Mouse (Mus musculus) bone marrow macrophage, adult 2 months (primary cell): ENCODE results near the gene Gm6614. TPM values are rescaled to one million over a fixed set of nuclear protein-coding genes. Genes with fewer than 3 reads are reported as not detected.

ENCODE experiments used
- H3K27ac ChIP-seq: 2 replicates; pipeline ENCODE4 v1.5.1; 2012; ENCODE audit warnings: low read depth, low read length; ENCODE audit not compliant: insufficient read depth
- H3K4me1 ChIP-seq: 2 replicates; pipeline ENCODE4 v1.6.1; 2012; ENCODE audit warnings: low read length; ENCODE audit not compliant: control insufficient read depth, insufficient read depth
- H3K4me3 ChIP-seq: 2 replicates; pipeline ENCODE4 v1.5.1; 2012; ENCODE audit warnings: mild to moderate bottlenecking, low read length, moderate library complexity; ENCODE audit not compliant: insufficient read depth
- CTCF ChIP-seq: IDR thresholded peaks from 2 replicates; pipeline ENCODE4 v1.5.1; 2012; ENCODE audit warnings: low read depth, mild to moderate bottlenecking, low read length, moderate library complexity
- POLR2A ChIP-seq: IDR thresholded peaks from 2 replicates; pipeline ENCODE4 v1.6.1; 2012; ENCODE audit warnings: mild to moderate bottlenecking, low read depth, low read length, borderline replicate concordance
- polyA plus RNA-seq: library from polyadenylated mRNA; stranded (reverse); fragments of >200 nt; gene quantifications from 2 replicates; pipeline ENCODE4 v1.2.4, GENCODE M21; 2012; ENCODE audit not compliant: missing spikeins, insufficient read depth, insufficient read length

Gene Gm6614
- polyA plus RNA-seq, 1 experiment, result not detected

- no peak overlapping the region for H3K27ac ChIP-seq
- no peak overlapping the region for H3K4me3 ChIP-seq
- H3K4me1 ChIP-seq, result no peaks in the 10 kb centered on the region
- TF ChIP-seq CTCF, result no peak
- no peak for TF ChIP-seq POLR2A
Observed at GRCm38 (mm10) chr6:141961861-141962260, 49.4 kb downstream of the Gm6614 start.

DNA sequence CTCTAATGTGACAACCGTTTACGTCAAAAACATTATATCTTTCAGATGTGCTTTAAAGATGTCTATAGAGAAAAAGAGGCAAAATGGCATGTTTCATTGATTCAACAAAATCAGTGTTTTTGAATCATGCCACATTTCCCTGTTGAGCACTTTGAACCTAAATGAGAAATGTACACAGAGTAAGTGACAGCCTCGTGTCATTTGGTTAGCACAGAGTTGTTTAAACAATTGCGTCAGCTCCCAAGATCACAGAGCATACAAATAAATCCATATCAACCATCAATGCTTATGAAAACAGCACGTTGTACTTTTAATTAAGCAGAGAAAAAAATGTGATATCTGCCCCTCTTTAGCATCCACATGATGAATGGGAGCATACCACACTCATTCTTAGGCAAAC is 50.7 kb downstream of the Gm6614 start:
- no peaks in the 10 kb centered on the region for H3K4me1 ChIP-seq
- H3K4me3 ChIP-seq, result no peak overlapping the region
- H3K27ac ChIP-seq, result no peak overlapping the region
- TF ChIP-seq CTCF, result no peak
- TF ChIP-seq POLR2A, result no peak

DNA sequence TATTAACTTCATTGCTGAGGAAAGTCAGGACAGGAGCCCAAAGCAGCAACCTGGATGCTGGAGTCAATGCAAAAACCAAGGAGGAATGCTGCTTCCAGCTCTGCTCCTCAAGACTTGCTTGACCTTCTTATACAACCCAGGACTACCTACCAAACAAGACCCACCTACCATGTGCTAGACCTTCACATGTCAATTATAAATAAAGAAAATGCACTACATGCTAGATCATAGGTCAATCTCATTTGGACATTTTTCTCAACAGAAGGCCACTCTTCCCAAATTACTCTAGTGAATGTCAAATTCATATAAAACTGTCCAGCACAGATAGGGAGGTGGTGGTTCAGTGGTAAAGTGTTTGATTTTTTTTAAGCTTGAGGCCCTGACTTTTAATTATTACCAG is 64.4 kb downstream of the Gm6614 start, which contains the start of gene Slco1a1:
Slco1a1 (minus strand) TSS at position 101 of the 400 bp plus-strand sequence.
- Histone ChIP-seq H3K27ac (no peak within 1 kb of the TSS), H3K4me1 (no peaks in the 10 kb centered on the region), H3K4me3 (no peak within 1 kb of the TSS)
- TF ChIP-seq POLR2A, result no peak
- TF ChIP-seq CTCF, result no peak

GRCm38 (mm10) chr6:141940451-141940850 is 70.8 kb downstream of the Gm6614 start:
- no peaks in the 10 kb centered on the region for H3K4me1 ChIP-seq
- no peak overlapping the region for H3K27ac ChIP-seq
- TF ChIP-seq CTCF (no peak), POLR2A (no peak)
- no peak overlapping the region for H3K4me3 ChIP-seq

Other genes starting within 250 kb of the Gm6614 start
- not detected in 2 replicates for gene Gm5724, start 237.6 kb downstream of the Gm6614 start, polyA plus RNA-seq
- not detected in 2 replicates for gene Slco1a4, start 155.2 kb downstream of the Gm6614 start, polyA plus RNA-seq
- gene Slco1a1, start 64.5 kb downstream of the Gm6614 start, polyA plus RNA-seq, result not detected in 2 replicates
- not detected in 2 replicates for gene Slco1a6, start 197.1 kb upstream of the Gm6614 start, polyA plus RNA-seq